Mouse (Mus musculus): ENCODE data around the gene St5. TPM values are rescaled to one million over a fixed set of nuclear protein-coding genes. Genes with fewer than 3 reads are reported as not detected.
A peak's percentile ranks its signal among the peaks of the same experiment; 100 is the strongest.

The St5 gene
- polyA plus RNA-seq, 1 experiment: 21.7 TPM

DNA sequence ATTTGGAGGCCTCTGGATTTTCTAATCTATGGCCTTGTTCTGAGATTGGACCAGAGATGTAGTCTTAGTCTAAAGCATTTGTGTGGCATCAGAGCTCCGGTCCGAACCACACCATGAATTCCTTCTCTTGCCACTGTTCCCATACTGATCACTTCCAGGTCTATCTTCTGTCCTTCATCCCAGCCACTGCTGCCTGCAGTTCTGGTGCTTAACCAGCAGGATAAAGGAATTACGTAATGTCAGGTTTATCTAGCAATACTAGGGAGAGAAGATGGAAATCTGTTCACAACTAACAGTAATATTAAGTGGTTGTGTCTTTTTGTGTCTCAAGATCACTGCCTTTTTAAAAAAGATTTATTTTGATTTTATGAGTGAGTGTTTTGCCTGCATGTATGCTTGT lies 13.3 kb downstream of the St5 start:
- no peaks in the 10 kb centered on the region for H3K4me1 ChIP-seq (replicated peaks; ENCODE audit: control insufficient read depth, insufficient read depth, low read length)
- 97% methylated on average over 3 of the region's 3 CpGs for WGBS
- no peak for DNase-seq
- H3K27me3 ChIP-seq (ENCODE audit: control insufficient read depth, insufficient read depth, low read length): no peaks in the 10 kb centered on the region
- no peak overlapping the region for H3K27ac ChIP-seq (ENCODE audit: control insufficient read depth, insufficient read depth, low read length)
- no peak overlapping the region for H3K4me3 ChIP-seq (ENCODE audit: control insufficient read depth, insufficient read depth, low read length)
- no peaks in the 10 kb centered on the region for H3K36me3 ChIP-seq (ENCODE audit: control insufficient read depth, insufficient read depth, low read length)
- no peak for TF ChIP-seq POLR2A (IDR thresholded peaks at IDR 0.05; ENCODE audit: control insufficient read depth, extremely low read depth, insufficient read depth, low read length, poor library complexity)
- TF ChIP-seq CTCF (IDR thresholded peaks at IDR 0.05; ENCODE audit: borderline replicate concordance, control insufficient read depth, extremely low read depth, insufficient read depth, low read length, poor library complexity): no peak

DNA sequence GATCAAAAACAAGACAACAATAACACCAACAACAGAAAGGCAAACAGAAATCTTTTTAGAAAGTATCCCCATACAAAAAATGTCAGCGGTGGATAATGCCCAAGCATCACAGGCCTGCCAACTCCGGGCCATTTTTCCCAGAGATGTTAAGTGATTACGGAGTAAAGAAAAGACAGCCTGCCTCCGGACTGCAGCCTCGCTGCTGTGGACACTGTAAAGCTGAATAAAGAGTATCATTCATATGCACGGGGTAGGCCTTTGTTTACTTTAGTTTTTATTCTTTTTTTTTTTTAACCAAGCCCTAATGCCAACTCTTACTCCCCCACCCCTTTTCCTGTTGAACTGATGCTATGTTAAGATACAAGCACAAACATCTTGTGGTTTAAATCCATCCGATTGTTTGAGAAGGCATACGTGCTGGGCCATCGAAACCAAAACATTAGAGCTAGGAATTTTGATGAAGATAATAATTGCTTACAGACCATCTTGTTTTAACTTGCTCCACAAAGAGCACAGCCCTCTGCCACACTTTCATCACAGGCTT lies 16.7 kb downstream of the St5 start:
- no peak overlapping the region for H3K27ac ChIP-seq (ENCODE audit: control insufficient read depth, insufficient read depth, low read length)
- no peaks in the 10 kb centered on the region for H3K36me3 ChIP-seq (ENCODE audit: control insufficient read depth, insufficient read depth, low read length)
- no peaks in the 10 kb centered on the region for H3K4me1 ChIP-seq (replicated peaks; ENCODE audit: control insufficient read depth, insufficient read depth, low read length)
- DNase-seq: no peak
- 69% methylated on average over 9 of the region's 9 CpGs for WGBS
- TF ChIP-seq CTCF (IDR thresholded peaks at IDR 0.05; ENCODE audit: borderline replicate concordance, control insufficient read depth, extremely low read depth, insufficient read depth, low read length, poor library complexity) (no peak), POLR2A (IDR thresholded peaks at IDR 0.05; ENCODE audit: control insufficient read depth, extremely low read depth, insufficient read depth, low read length, poor library complexity) (no peak)
- no peak overlapping the region for H3K4me3 ChIP-seq (ENCODE audit: control insufficient read depth, insufficient read depth, low read length)
- H3K27me3 ChIP-seq (ENCODE audit: control insufficient read depth, insufficient read depth, low read length): no peaks in the 10 kb centered on the region

DNA sequence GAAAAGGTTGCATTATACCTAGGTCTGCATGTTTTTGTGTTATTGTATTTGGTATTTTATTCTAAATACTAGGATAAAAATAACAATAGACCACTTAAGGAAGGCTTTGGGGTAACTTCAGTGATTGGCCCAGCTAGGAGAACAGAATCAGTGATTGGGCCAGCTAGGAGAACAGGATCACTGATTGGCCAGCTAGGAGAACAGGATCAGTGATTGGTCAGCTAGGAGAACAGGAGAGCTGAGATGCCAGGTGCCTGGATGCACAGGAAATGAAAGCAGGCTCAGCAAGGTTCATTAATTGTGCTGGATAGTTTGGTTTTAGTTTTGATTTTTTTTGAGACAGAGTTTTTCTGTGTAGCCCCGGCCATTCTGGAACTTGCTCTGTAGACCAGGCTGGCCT lies 22.5 kb downstream of the St5 start:
- Histone ChIP-seq H3K4me1 (replicated peaks; ENCODE audit: control insufficient read depth, insufficient read depth, low read length) (no peaks in the 10 kb centered on the region), H3K36me3 (ENCODE audit: control insufficient read depth, insufficient read depth, low read length) (no peaks in the 10 kb centered on the region), H3K27ac (ENCODE audit: control insufficient read depth, insufficient read depth, low read length) (no peak overlapping the region), H3K4me3 (ENCODE audit: control insufficient read depth, insufficient read depth, low read length) (no peak overlapping the region), H3K27me3 (ENCODE audit: control insufficient read depth, insufficient read depth, low read length) (no peaks in the 10 kb centered on the region)
- DNase-seq: no peak
- WGBS: 94% methylated on average over 1 of the region's 1 CpGs
- TF ChIP-seq CTCF (IDR thresholded peaks at IDR 0.05; ENCODE audit: borderline replicate concordance, control insufficient read depth, extremely low read depth, insufficient read depth, low read length, poor library complexity): no peak
- TF ChIP-seq POLR2A (IDR thresholded peaks at IDR 0.05; ENCODE audit: control insufficient read depth, extremely low read depth, insufficient read depth, low read length, poor library complexity): no peak

- H3K4me3 ChIP-seq (ENCODE audit: control insufficient read depth, insufficient read depth, low read length): no peak overlapping the region
- DNase-seq: no peak
- no peaks in the 10 kb centered on the region for H3K4me1 ChIP-seq (replicated peaks; ENCODE audit: control insufficient read depth, insufficient read depth, low read length)
- no peaks in the 10 kb centered on the region for H3K36me3 ChIP-seq (ENCODE audit: control insufficient read depth, insufficient read depth, low read length)
- no peaks in the 10 kb centered on the region for H3K27me3 ChIP-seq (ENCODE audit: control insufficient read depth, insufficient read depth, low read length)
- no peak overlapping the region for H3K27ac ChIP-seq (ENCODE audit: control insufficient read depth, insufficient read depth, low read length)
- 97% methylated on average over 2 of the region's 2 CpGs for WGBS
- TF ChIP-seq POLR2A (IDR thresholded peaks at IDR 0.05; ENCODE audit: control insufficient read depth, extremely low read depth, insufficient read depth, low read length, poor library complexity): no peak
- no peak for TF ChIP-seq CTCF (IDR thresholded peaks at IDR 0.05; ENCODE audit: borderline replicate concordance, control insufficient read depth, extremely low read depth, insufficient read depth, low read length, poor library complexity)
Measured at GRCm38 (mm10) chr7:109680284-109680683, 23.1 kb downstream of the St5 start.

GRCm38 (mm10) chr7:109674944-109675628 lies 28.3 kb downstream of the St5 start:
- Histone ChIP-seq H3K4me3 (ENCODE audit: control insufficient read depth, insufficient read depth, low read length) (no peak overlapping the region), H3K27me3 (ENCODE audit: control insufficient read depth, insufficient read depth, low read length) (peaks cover 7% of the 10 kb centered on the region; the same call in 1 of the 2 replicates), H3K27ac (ENCODE audit: control insufficient read depth, insufficient read depth, low read length) (no peak overlapping the region), H3K36me3 (ENCODE audit: control insufficient read depth, insufficient read depth, low read length) (no peaks in the 10 kb centered on the region), H3K4me1 (replicated peaks; ENCODE audit: control insufficient read depth, insufficient read depth, low read length) (0 out of 2 replicates have a peak, but pooled peaks cover 5% of the 10 kb centered on the region)
- no peak for DNase-seq
- TF ChIP-seq CTCF (IDR thresholded peaks at IDR 0.05; ENCODE audit: borderline replicate concordance, control insufficient read depth, extremely low read depth, insufficient read depth, low read length, poor library complexity): no peak
- TF ChIP-seq POLR2A (IDR thresholded peaks at IDR 0.05; ENCODE audit: control insufficient read depth, extremely low read depth, insufficient read depth, low read length, poor library complexity): no peak
- WGBS: 52% methylated on average over 4 of the region's 4 CpGs

GRCm38 (mm10) chr7:109671581-109672471 lies 31.6 kb downstream of the St5 start:
- peak; percentile 2 for DNase-seq
- 0 out of 2 replicates have a peak, but pooled peaks cover 5% of the 10 kb centered on the region for H3K4me1 ChIP-seq (replicated peaks; ENCODE audit: control insufficient read depth, insufficient read depth, low read length)
- H3K27ac ChIP-seq (ENCODE audit: control insufficient read depth, insufficient read depth, low read length): no peak overlapping the region
- peak overlapping the region; percentile 38 for H3K4me3 ChIP-seq (ENCODE audit: control insufficient read depth, insufficient read depth, low read length)
- H3K36me3 ChIP-seq (ENCODE audit: control insufficient read depth, insufficient read depth, low read length): no peaks in the 10 kb centered on the region
- H3K27me3 ChIP-seq (ENCODE audit: control insufficient read depth, insufficient read depth, low read length): peaks cover 7% of the 10 kb centered on the region; the same call in 1 of the 2 replicates
- 16% methylated on average over 42 of the region's 44 CpGs for WGBS
- TF ChIP-seq CTCF (IDR thresholded peaks at IDR 0.05; ENCODE audit: borderline replicate concordance, control insufficient read depth, extremely low read depth, insufficient read depth, low read length, poor library complexity) (no peak), POLR2A (IDR thresholded peaks at IDR 0.05; ENCODE audit: control insufficient read depth, extremely low read depth, insufficient read depth, low read length, poor library complexity) (no peak)
